Mouse (Mus musculus): Measurements from ENCODE around the gene Prr13. TPM values are rescaled to one million over a fixed set of nuclear protein-coding genes. Genes with fewer than 3 reads are reported as not detected.
A peak's percentile ranks its signal among the peaks of the same experiment; 100 is the strongest.

Prr13 gene
- polyA plus RNA-seq, 1 experiment from 2014 or later = 139 TPM

- no peaks in the 10 kb centered on the region for H3K36me3 ChIP-seq (ENCODE audit: control insufficient read depth, insufficient read depth)
- no peak for ATAC-seq (ENCODE audit: low read depth)
- no peak overlapping the region for H3K4me3 ChIP-seq (ENCODE audit: low read depth, low read length)
- WGBS (ENCODE audit: insufficient replicate concordance) = 42% methylated on average over 6 of the region's 6 CpGs
- H3K27me3 ChIP-seq (ENCODE audit: control insufficient read depth, insufficient read depth, low read depth, low read length) = no peaks in the 10 kb centered on the region
- peaks cover 33% of the 10 kb centered on the region for H3K4me1 ChIP-seq (ENCODE audit: control insufficient read depth, low read depth, low read length)
- H3K4me2 ChIP-seq (ENCODE audit: low read depth, low read length) = no peak overlapping the region
- no peak overlapping the region for H3K27ac ChIP-seq (ENCODE audit: low read length)
- no peaks in the 10 kb centered on the region for H3K9me3 ChIP-seq (replicated peaks; ENCODE audit: control insufficient read depth, low read length)
- H3K9ac ChIP-seq (ENCODE audit: low read depth, low read length) = no peak overlapping the region
Observed at GRCm38 (mm10) chr15:102455993-102456392, 2.8 kb upstream of the Prr13 start.

- no peak for ATAC-seq (ENCODE audit: low read depth)
Observed at GRCm38 (mm10) chr15:102458050-102458736, 635 bp upstream of the Prr13 start.

GRCm38 (mm10) chr15:102459381-102459780 lies 553 bp downstream of the Prr13 start:
- H3K27me3 ChIP-seq (ENCODE audit: control insufficient read depth, insufficient read depth, low read depth, low read length) = no peaks in the 10 kb centered on the region
- 4% methylated on average over 6 of the region's 6 CpGs for whole genome bisulfite sequencing (ENCODE audit: insufficient replicate concordance)
- no peak for ATAC-seq (ENCODE audit: low read depth)
- H3K9me3 ChIP-seq (replicated peaks; ENCODE audit: control insufficient read depth, low read length) = no peaks in the 10 kb centered on the region
- H3K4me3 ChIP-seq (ENCODE audit: low read depth, low read length) = peak overlapping the region; percentile 61
- peak overlapping the region; percentile 91 for H3K27ac ChIP-seq (ENCODE audit: low read length)
- H3K36me3 ChIP-seq (ENCODE audit: control insufficient read depth, insufficient read depth) = peaks cover 11% of the 10 kb centered on the region; the same call in 1 of the 2 replicates
- peak overlapping the region; percentile 61 for H3K9ac ChIP-seq (ENCODE audit: low read depth, low read length)
- peaks cover 40% of the 10 kb centered on the region for H3K4me1 ChIP-seq (ENCODE audit: control insufficient read depth, low read depth, low read length)
- H3K4me2 ChIP-seq (ENCODE audit: low read depth, low read length) = peak overlapping the region; percentile 70

More at GRCm38 (mm10) chr15:102458050-102458736, 635 bp upstream of the Prr13 start:
- H3K9me3 ChIP-seq (replicated peaks; ENCODE audit: control insufficient read depth, low read length) = no peaks in the 10 kb centered on the region
- no peaks in the 10 kb centered on the region for H3K27me3 ChIP-seq (ENCODE audit: control insufficient read depth, insufficient read depth, low read depth, low read length)
- peak overlapping the region; percentile 91 for H3K27ac ChIP-seq (ENCODE audit: low read length)
- peaks cover 40% of the 10 kb centered on the region for H3K4me1 ChIP-seq (ENCODE audit: control insufficient read depth, low read depth, low read length)
- H3K4me2 ChIP-seq (ENCODE audit: low read depth, low read length) = peak overlapping the region; percentile 70
- WGBS (ENCODE audit: insufficient replicate concordance) = 37% methylated on average over 5 of the region's 5 CpGs
- H3K36me3 ChIP-seq (ENCODE audit: control insufficient read depth, insufficient read depth) = peaks cover 4% of the 10 kb centered on the region; the same call in 1 of the 2 replicates
- H3K9ac ChIP-seq (ENCODE audit: low read depth, low read length) = peak overlapping the region; percentile 19; the same call in 1 of the 2 replicates
- H3K4me3 ChIP-seq (ENCODE audit: low read depth, low read length) = peak overlapping the region; percentile 61

- Histone ChIP-seq H3K4me1 (ENCODE audit: control insufficient read depth, low read depth, low read length) (peaks cover 40% of the 10 kb centered on the region), H3K27ac (ENCODE audit: low read length) (peak overlapping the region; percentile 91), H3K36me3 (ENCODE audit: control insufficient read depth, insufficient read depth) (peaks cover 11% of the 10 kb centered on the region; the same call in 1 of the 2 replicates), H3K4me2 (ENCODE audit: low read depth, low read length) (peak overlapping the region; percentile 70), H3K9me3 (replicated peaks; ENCODE audit: control insufficient read depth, low read length) (no peaks in the 10 kb centered on the region), H3K4me3 (ENCODE audit: low read depth, low read length) (peak overlapping the region; percentile 61), H3K27me3 (ENCODE audit: control insufficient read depth, insufficient read depth, low read depth, low read length) (no peaks in the 10 kb centered on the region), H3K9ac (ENCODE audit: low read depth, low read length) (peak overlapping the region; percentile 61)
- peak; percentile 71 for ATAC-seq (ENCODE audit: low read depth)
- 13% methylated on average over 5 of the region's 5 CpGs for WGBS (ENCODE audit: insufficient replicate concordance)
Observed at GRCm38 (mm10) chr15:102459847-102460246, 1.0 kb downstream of the Prr13 start.

- Histone ChIP-seq H3K36me3 (ENCODE audit: control insufficient read depth, insufficient read depth) (peaks cover 11% of the 10 kb centered on the region; the same call in 1 of the 2 replicates), H3K9ac (ENCODE audit: low read depth, low read length) (peak overlapping the region; percentile 50), H3K27ac (ENCODE audit: low read length) (peak overlapping the region; percentile 91), H3K4me1 (ENCODE audit: control insufficient read depth, low read depth, low read length) (peaks cover 40% of the 10 kb centered on the region), H3K27me3 (ENCODE audit: control insufficient read depth, insufficient read depth, low read depth, low read length) (no peaks in the 10 kb centered on the region), H3K9me3 (replicated peaks; ENCODE audit: control insufficient read depth, low read length) (no peaks in the 10 kb centered on the region), H3K4me3 (ENCODE audit: low read depth, low read length) (peak overlapping the region; percentile 61), H3K4me2 (ENCODE audit: low read depth, low read length) (peak overlapping the region; percentile 70)
- ATAC-seq (ENCODE audit: low read depth) = no peak
- WGBS (ENCODE audit: insufficient replicate concordance) = 52% methylated on average over 12 of the region's 12 CpGs
Observed at GRCm38 (mm10) chr15:102460409-102460808, 1.6 kb downstream of the Prr13 start.

- Histone ChIP-seq H3K36me3 (ENCODE audit: control insufficient read depth, insufficient read depth) (peaks cover 11% of the 10 kb centered on the region; the same call in 1 of the 2 replicates), H3K4me1 (ENCODE audit: control insufficient read depth, low read depth, low read length) (peaks cover 40% of the 10 kb centered on the region), H3K9me3 (replicated peaks; ENCODE audit: control insufficient read depth, low read length) (no peaks in the 10 kb centered on the region), H3K9ac (ENCODE audit: low read depth, low read length) (peak overlapping the region; percentile 50), H3K4me2 (ENCODE audit: low read depth, low read length) (peak overlapping the region; percentile 70), H3K4me3 (ENCODE audit: low read depth, low read length) (peak overlapping the region; percentile 61), H3K27ac (ENCODE audit: low read length) (peak overlapping the region; percentile 91), H3K27me3 (ENCODE audit: control insufficient read depth, insufficient read depth, low read depth, low read length) (no peaks in the 10 kb centered on the region)
- peak; percentile 52 for ATAC-seq (ENCODE audit: low read depth)
- WGBS (ENCODE audit: insufficient replicate concordance) = 14% methylated on average over 4 of the region's 4 CpGs
Observed at GRCm38 (mm10) chr15:102460971-102461370, 2.1 kb downstream of the Prr13 start.

GRCm38 (mm10) chr15:102461430-102462075 lies 2.7 kb downstream of the Prr13 start:
- 69% methylated on average over 9 of the region's 9 CpGs for WGBS (ENCODE audit: insufficient replicate concordance)
- H3K4me2 ChIP-seq (ENCODE audit: low read depth, low read length) = peak overlapping the region; percentile 70
- H3K9ac ChIP-seq (ENCODE audit: low read depth, low read length) = peak overlapping the region; percentile 50
- peaks cover 11% of the 10 kb centered on the region; the same call in 1 of the 2 replicates for H3K36me3 ChIP-seq (ENCODE audit: control insufficient read depth, insufficient read depth)
- peak overlapping the region; percentile 65 for H3K27ac ChIP-seq (ENCODE audit: low read length)
- peaks cover 40% of the 10 kb centered on the region for H3K4me1 ChIP-seq (ENCODE audit: control insufficient read depth, low read depth, low read length)
- H3K27me3 ChIP-seq (ENCODE audit: control insufficient read depth, insufficient read depth, low read depth, low read length) = no peaks in the 10 kb centered on the region
- no peaks in the 10 kb centered on the region for H3K9me3 ChIP-seq (replicated peaks; ENCODE audit: control insufficient read depth, low read length)
- no peak for ATAC-seq (ENCODE audit: low read depth)
- peak overlapping the region; percentile 61 for H3K4me3 ChIP-seq (ENCODE audit: low read depth, low read length)

- Histone ChIP-seq H3K9ac (ENCODE audit: low read depth, low read length) (no peak overlapping the region), H3K4me2 (ENCODE audit: low read depth, low read length) (no peak overlapping the region), H3K9me3 (replicated peaks; ENCODE audit: control insufficient read depth, low read length) (peaks cover 2% of the 10 kb centered on the region; the same call in 1 of the 2 replicates), H3K4me3 (ENCODE audit: low read depth, low read length) (no peak overlapping the region), H3K27ac (ENCODE audit: low read length) (no peak overlapping the region), H3K27me3 (ENCODE audit: control insufficient read depth, insufficient read depth, low read depth, low read length) (no peaks in the 10 kb centered on the region), H3K36me3 (ENCODE audit: control insufficient read depth, insufficient read depth) (peaks cover 15% of the 10 kb centered on the region; the same call in 1 of the 2 replicates), H3K4me1 (ENCODE audit: control insufficient read depth, low read depth, low read length) (peaks cover 24% of the 10 kb centered on the region)
- no peak for ATAC-seq (ENCODE audit: low read depth)
Observed at GRCm38 (mm10) chr15:102463666-102464065, 4.8 kb downstream of the Prr13 start.

All from liver, embryonic 16.5 days (tissue).